ENCODE assay signal across 9 mouse cellular contexts in the genomic region with DNA sequence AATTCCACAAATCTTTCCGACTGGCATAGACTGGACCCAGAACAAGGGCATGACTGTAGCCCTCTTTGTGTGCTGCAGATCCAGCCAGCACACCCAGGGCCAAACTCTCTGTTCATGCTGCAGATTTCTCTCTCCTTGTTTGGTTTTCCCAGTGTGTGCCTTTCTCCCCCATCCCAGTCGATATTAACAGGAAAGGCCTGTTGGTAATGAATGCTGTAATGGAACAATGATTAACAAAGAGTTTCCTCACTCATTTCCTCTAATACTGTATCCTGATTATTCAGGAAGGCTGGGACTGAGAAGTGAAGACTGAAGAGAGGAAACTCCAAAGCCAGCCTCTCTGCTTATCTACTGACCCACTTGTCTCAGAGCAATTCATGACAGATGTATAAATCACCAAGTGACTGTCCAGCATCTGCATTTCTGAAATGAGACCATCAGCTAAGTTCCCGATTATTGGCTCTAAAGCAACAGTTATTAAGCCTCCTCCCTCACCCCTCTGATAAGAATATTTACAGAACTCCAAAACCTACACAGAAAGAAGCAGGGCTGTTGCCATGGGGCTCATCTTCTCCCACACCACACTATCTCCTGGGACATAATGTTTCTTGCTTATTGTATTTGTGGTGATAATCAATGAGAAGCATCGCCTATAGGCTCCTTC. TPM values are rescaled to one million over a fixed set of nuclear protein-coding genes. Genes with fewer than 3 reads are reported as not detected.
DNase-seq lines count a peak whose midpoint lies in the region; ATAC-seq and TF ChIP-seq lines count a peak whose summit lies in the region.
"Had no signal": no experiment of that assay in that cellular context is flagged by ENCODE, and none has a peak within 500 bp of the region (broad histone marks: within the 10 kb centered on the region; RNA-seq: fewer than 3 reads in every experiment).

No protein-coding gene starts in this region.

- TF ChIP-seq CTCF in forebrain, postnatal 0 days (IDR thresholded peaks at IDR 0.05; ENCODE audit: low read depth): no peak
- no peak for TF ChIP-seq CTCF in liver, adult 2 months (IDR thresholded peaks at IDR 0.05; ENCODE audit: low read depth, low read length)
- no peak for TF ChIP-seq CTCF in small intestine, adult 2 months (IDR thresholded peaks at IDR 0.05; ENCODE audit: extremely low read depth, insufficient read length, insufficient replicate concordance, low read depth, low read length)

- peak; percentile 67 for ATAC-seq in forebrain, postnatal 0 days
- no peak for ATAC-seq in forebrain, embryonic 15.5 days (replicated peaks)
- ATAC-seq in liver, embryonic 11.5 days (replicated peaks; ENCODE audit: low FRiP score): peak; percentile 51

- DNase-seq in forebrain, postnatal 0 days: no peak
- DNase-seq in liver, adult 2 months (ENCODE audit: extremely low read depth, low read depth, low spot score): peak; percentile 83
- no peak for DNase-seq in liver
- DNase-seq in liver, embryonic 11.5 days (ENCODE audit: low spot score): no peak
- DNase-seq in retina, embryonic 14.5 days (ENCODE audit: low spot score): no peak
- DNase-seq in right cerebral cortex, postnatal 36 days (ENCODE audit: low spot score in 2 of 2): no peak
- DNase-seq: spleen, adult 18-20 months had no signal

- H3K9ac ChIP-seq in forebrain, postnatal 0 days: no peak overlapping the region
- no peak overlapping the region for H3K9ac ChIP-seq in forebrain, embryonic 15.5 days (replicated peaks)
- no peak overlapping the region for H3K9ac ChIP-seq in liver, adult 2 months (ENCODE audit: low read depth, low read length)
- no peak overlapping the region for H3K9ac ChIP-seq in liver, embryonic 11.5 days (ENCODE audit: low read depth, low read length)

- H3K27ac ChIP-seq in forebrain, postnatal 0 days (ENCODE audit: low read depth, low read length): peak overlapping the region; percentile 15; the same call in 1 of the 2 replicates
- H3K27ac ChIP-seq in forebrain, embryonic 15.5 days (replicated peaks): no peak overlapping the region
- peak overlapping the region; percentile 55 for H3K27ac ChIP-seq in liver, adult 2 months (replicated peaks; ENCODE audit: insufficient read depth, low read depth, low read length)
- peak overlapping the region; percentile 66 for H3K27ac ChIP-seq in liver, embryonic 11.5 days (ENCODE audit: low read depth, low read length)
- peak overlapping the region; percentile 78 for H3K27ac ChIP-seq in small intestine, adult 2 months (ENCODE audit: insufficient read depth, low read depth, low read length)

- H3K4me1 ChIP-seq in forebrain, postnatal 0 days (ENCODE audit: insufficient read depth): no peaks in the 10 kb centered on the region
- no peaks in the 10 kb centered on the region for H3K4me1 ChIP-seq in forebrain, embryonic 15.5 days
- H3K4me1 ChIP-seq in liver, adult 2 months (ENCODE audit: control insufficient read depth, insufficient read depth, low read length): peaks cover 10% of the 10 kb centered on the region
- peaks cover 17% of the 10 kb centered on the region for H3K4me1 ChIP-seq in liver, embryonic 11.5 days (replicated peaks; ENCODE audit: control insufficient read depth, insufficient read depth, low read length)
- H3K4me1 ChIP-seq in small intestine, adult 2 months (ENCODE audit: control insufficient read depth, insufficient read depth, insufficient read length, low read length): no peaks in the 10 kb centered on the region; the same call in 1 of the 2 replicates

- 71% methylated on average over 4 of the region's 4 CpGs for WGBS in forebrain, postnatal 0 days
- 85% methylated on average over 4 of the region's 4 CpGs for WGBS in forebrain, embryonic 15.5 days
- 11% methylated on average over 4 of the region's 4 CpGs for WGBS in liver, adult 2 months
- WGBS in liver, embryonic 11.5 days: 56% methylated on average over 4 of the region's 4 CpGs
- 51% methylated on average over 4 of the region's 4 CpGs for WGBS in small intestine, adult 2 months

- no peaks in the 10 kb centered on the region for H3K27me3 ChIP-seq in forebrain, postnatal 0 days (ENCODE audit: insufficient read depth, low read length)
- H3K27me3 ChIP-seq in forebrain, embryonic 15.5 days: no peaks in the 10 kb centered on the region
- no peaks in the 10 kb centered on the region for H3K27me3 ChIP-seq in liver, adult 2 months (ENCODE audit: control insufficient read depth, insufficient read depth, low read length)
- no peaks in the 10 kb centered on the region for H3K27me3 ChIP-seq in liver, embryonic 11.5 days (replicated peaks; ENCODE audit: control insufficient read depth, insufficient read depth, low read length)
- H3K27me3 ChIP-seq in small intestine, adult 2 months (ENCODE audit: control insufficient read depth, insufficient read depth, low read length): no peaks in the 10 kb centered on the region

- no peak overlapping the region for H3K4me2 ChIP-seq in forebrain, postnatal 0 days (ENCODE audit: low read depth)
- no peak overlapping the region for H3K4me2 ChIP-seq in forebrain, embryonic 15.5 days (replicated peaks)
- no peak overlapping the region; the same call in 1 of the 2 replicates for H3K4me2 ChIP-seq in liver, embryonic 11.5 days

- TF ChIP-seq POLR2A in liver, adult 2 months (IDR thresholded peaks at IDR 0.05; ENCODE audit: extremely low read depth, insufficient read depth, low read length): no peak
- no peak for TF ChIP-seq POLR2A in small intestine, adult 2 months (IDR thresholded peaks at IDR 0.05; ENCODE audit: low read depth, low read length)

- H3K9me3 ChIP-seq in forebrain, postnatal 0 days (ENCODE audit: low read length): no peaks in the 10 kb centered on the region
- H3K9me3 ChIP-seq in forebrain, embryonic 15.5 days: no peaks in the 10 kb centered on the region
- H3K9me3 ChIP-seq in liver, embryonic 11.5 days (ENCODE audit: control insufficient read depth, low read length): no peaks in the 10 kb centered on the region

- no peaks in the 10 kb centered on the region; the same call in 1 of the 2 replicates for H3K79me2 ChIP-seq in liver, adult 2 months (ENCODE audit: control insufficient read depth, insufficient read depth, low read length)

- peaks cover 14% of the 10 kb centered on the region for H3K36me3 ChIP-seq in forebrain, postnatal 0 days (ENCODE audit: insufficient read depth)
- peaks cover 19% of the 10 kb centered on the region for H3K36me3 ChIP-seq in forebrain, embryonic 15.5 days
- H3K36me3 ChIP-seq in liver, adult 2 months (ENCODE audit: control insufficient read depth, insufficient read depth, low read length): peaks cover 8% of the 10 kb centered on the region
- H3K36me3 ChIP-seq in liver, embryonic 11.5 days (ENCODE audit: control insufficient read depth, insufficient read depth, low read length): peaks cover 27% of the 10 kb centered on the region
- peaks cover 16% of the 10 kb centered on the region for H3K36me3 ChIP-seq in small intestine, adult 2 months (ENCODE audit: control insufficient read depth, insufficient read depth, low read length)

- no peak overlapping the region for H3K4me3 ChIP-seq in forebrain, postnatal 0 days (ENCODE audit: low read depth, low read length)
- H3K4me3 ChIP-seq in forebrain, embryonic 15.5 days: no peak overlapping the region
- no peak overlapping the region for H3K4me3 ChIP-seq in liver, adult 2 months (ENCODE audit: insufficient read depth, low read depth, low read length)
- no peak overlapping the region for H3K4me3 ChIP-seq in liver, embryonic 11.5 days (ENCODE audit: low read depth, low read length)
- no peak overlapping the region for H3K4me3 ChIP-seq in small intestine, adult 2 months (ENCODE audit: low read depth, low read length)

RNA-seq across cellular contexts. Expression of a gene that starts 41.3 kb away (rescaled TPM):
- total RNA-seq in forebrain, postnatal 0 days (2014; rRNA removed): 51.6 and 65.4 TPM in 2 replicates
- 7.1 and 10.9 TPM in 2 replicates for polyA plus RNA-seq in forebrain, postnatal 0 days (2015; fragmentation: Nextera tagmentation; extraction: Ambion mirVana)
- polyA plus RNA-seq in forebrain, embryonic 15.5 days (2015; fragmentation: Nextera tagmentation; extraction: Ambion mirVana): 19.7 and 21.5 TPM in 2 replicates
- 38.0 and 40.5 TPM in 2 replicates for total RNA-seq in liver, adult 2 months (2014; rRNA removed)
- polyA plus RNA-seq in liver, adult 2 months (2012; rRNA removed): 2.2 and 2.3 TPM in 2 replicates
- 38.1 and 38.5 TPM in 2 replicates for polyA plus RNA-seq in liver, embryonic 11.5 days (2014; fragmentation: Nextera tagmentation; extraction: Ambion mirVana)
- polyA plus RNA-seq in small intestine, adult 2 months (2012; rRNA removed): 0.71 and 1.3 TPM in 2 replicates
